Mouse (Mus musculus) cerebellum, adult 8-10 months (tissue): Measurements from ENCODE around the gene Aoc3.
"Not testable (repeated sequence)": the region's sequence is repeated elsewhere in the genome, so short reads cannot be mapped to it uniquely, and the experiment has no call there.

Experiments used
- DNase-seq: peaks from one replicate; pipeline ENCODE4 v3.0.0; 2022

Gene Aoc3

GRCm38 (mm10) chr11:101378196-101378595 is 47.8 kb downstream of the Aoc3 start:
- not testable (repeated sequence) for DNase-seq

DNA sequence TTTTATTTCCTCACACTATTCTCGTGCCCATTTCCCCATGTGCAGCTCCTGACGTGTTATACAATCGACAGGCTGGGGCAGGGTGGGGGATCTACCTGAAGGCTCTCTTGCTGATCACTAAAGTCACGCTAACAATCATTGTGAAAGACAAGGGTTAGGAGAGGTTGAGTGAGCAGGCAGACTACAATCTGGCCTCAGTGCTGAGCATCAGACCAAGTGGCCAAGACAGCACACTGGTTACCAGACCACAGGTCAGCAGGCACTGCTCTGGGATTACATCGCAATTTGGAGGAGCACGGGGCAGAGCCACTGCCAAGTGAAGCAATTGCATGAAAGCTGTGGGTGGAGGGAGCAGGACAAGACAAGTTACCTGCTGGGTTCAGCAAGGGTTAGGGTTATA is 48.5 kb downstream of the Aoc3 start:
- no peak for DNase-seq

DNA sequence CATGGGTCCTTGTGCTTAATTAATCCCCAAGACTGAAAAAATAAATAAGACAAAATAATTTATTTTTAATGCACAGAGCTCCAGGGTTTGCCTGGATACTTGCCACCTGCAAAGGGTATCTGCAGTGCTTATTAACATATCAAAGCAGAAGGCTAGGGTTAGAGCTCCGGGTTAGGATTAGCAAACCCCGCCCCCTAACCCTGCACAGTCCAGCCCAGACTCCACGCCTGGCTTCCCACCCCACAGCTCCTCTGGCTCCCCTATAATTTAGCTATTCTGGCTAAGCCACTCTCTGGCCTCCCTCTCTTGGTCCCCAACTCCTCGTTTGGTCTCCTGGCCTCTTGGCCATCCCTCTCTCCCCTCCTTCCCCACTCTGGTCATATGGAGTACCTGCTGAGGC is 51.4 kb downstream of the Aoc3 start:
- DNase-seq = no peak
